Mouse (Mus musculus) T-helper 17 cell (primary cell): ENCODE data around the gene Greb1.

Experiments used
- in situ Hi-C, 2 experiments: fragments of 300-600 bp; cut with MboI, MseI; formaldehyde crosslinking; loops; 1 replicate in 1 of 2; 2 replicates in 1 of 2; pipeline ENCODE4 v1.15.1; 2025; ENCODE audit warnings: high pct_unique_total_duplicates in 2 of 2

Gene Greb1

GRCm38 (mm10) chr12:16800259-16800958 lies at the start of gene Greb1:
Gene Greb1 (minus strand): TSS chr12:16800886.
- in situ Hi-C loops, result loop anchor here (5.0 kb wide), 1 partner anchor 78 kb away; no protein-coding TSS in a partner anchor

- in situ Hi-C loops, result loop anchor here in 1 of 2 experiments (5.0 kb wide), 1 partner anchor 32 kb away; no protein-coding TSS in a partner anchor
These were observed 49.1 kb upstream of the Greb1 start for GRCm38 (mm10) chr12:16849821-16850220.

- in situ Hi-C loops, result loop anchor here in 1 of 2 experiments (5.0 kb wide), 1 partner anchor 34 kb away; no protein-coding TSS in a partner anchor
These were observed 47.8 kb upstream of the Greb1 start for GRCm38 (mm10) chr12:16848501-16848900.

DNA sequence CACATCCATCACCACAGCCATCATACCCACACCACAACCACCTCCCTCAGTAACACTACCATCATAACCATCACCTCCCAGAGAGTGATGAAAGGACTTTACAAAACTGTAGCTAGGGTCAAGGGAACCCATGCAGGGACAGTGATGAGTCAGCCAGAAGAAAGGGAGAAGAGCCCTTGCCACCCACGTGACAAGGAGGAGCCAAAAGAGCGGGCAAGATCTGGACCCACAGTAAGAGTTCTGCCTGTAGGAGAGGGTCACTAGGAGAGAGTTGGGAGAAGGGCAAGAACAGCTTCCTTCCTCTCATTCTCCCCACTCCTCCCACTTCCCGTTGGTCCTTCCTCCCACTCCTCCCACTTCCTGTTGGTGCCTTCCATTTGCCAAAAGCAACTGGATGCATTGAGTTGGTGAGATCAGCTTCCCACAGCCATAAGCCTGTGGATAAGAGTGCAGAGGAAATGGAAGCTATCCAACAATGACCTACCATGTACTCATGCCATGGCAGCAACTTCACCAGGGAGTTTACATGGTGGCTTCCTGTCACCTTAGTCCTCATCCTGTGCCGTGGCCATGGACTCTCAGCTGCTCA lies 46.6 kb upstream of the Greb1 start:
- in situ Hi-C loops, result loop anchor here in 1 of 2 experiments (5.0 kb wide), 1 partner anchor 35 kb away; no protein-coding TSS in a partner anchor

GRCm38 (mm10) chr12:16844623-16845592 lies 44.2 kb upstream of the Greb1 start:
- in situ Hi-C loops, result loop anchor here in 1 of 2 experiments (5.0 kb wide), 1 partner anchor 37 kb away; no protein-coding TSS in a partner anchor

DNA sequence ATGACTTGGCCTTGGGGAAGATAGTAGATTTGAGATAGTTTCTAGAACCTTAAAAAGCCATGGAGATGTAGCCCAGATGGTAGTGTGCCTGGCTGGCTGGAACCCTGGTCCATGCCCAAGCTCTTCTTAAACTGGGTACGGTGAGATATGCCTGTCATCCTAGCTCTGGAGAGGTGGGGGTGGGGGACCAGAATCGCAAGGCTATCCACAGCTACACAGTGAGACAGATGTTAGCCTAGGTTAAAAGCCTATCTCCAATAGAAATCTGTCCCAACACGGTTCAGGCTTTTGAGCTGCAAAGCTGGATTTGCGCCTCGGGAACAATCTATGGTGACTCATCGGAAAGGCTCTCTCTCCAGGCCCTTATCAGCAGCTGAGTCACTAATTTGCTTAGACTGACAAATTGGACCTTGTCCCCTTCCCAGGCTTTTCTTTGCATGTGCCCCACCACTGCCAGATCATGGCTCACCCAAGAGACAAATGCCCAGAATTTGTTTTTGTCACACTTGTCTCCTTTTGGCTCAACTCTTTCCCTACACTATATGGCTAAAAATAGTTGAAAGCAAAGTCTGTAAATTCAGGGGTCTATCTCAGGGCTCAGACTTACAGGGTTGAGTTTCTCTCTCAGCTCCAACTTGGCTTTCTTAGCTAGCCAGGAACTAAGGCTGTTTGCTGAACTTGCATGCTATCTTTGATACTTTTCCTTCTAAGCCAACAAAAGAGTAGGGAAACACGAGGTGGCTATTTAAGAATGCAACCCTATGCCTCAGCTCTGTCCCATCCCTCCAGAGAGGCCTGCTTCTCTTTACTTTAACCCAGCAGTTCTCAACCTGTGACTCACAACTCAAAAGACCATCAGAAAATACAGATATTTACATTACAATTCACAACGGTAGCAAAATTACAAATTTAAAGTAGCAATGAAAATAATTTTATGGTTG lies 40.4 kb upstream of the Greb1 start:
- in situ Hi-C loops, result no loop called here

- in situ Hi-C loops, result no loop called here
These were observed 37.1 kb upstream of the Greb1 start for GRCm38 (mm10) chr12:16837766-16838165.

- in situ Hi-C loops, result no loop called here
These were observed 35.5 kb upstream of the Greb1 start for GRCm38 (mm10) chr12:16836188-16836587.

DNA sequence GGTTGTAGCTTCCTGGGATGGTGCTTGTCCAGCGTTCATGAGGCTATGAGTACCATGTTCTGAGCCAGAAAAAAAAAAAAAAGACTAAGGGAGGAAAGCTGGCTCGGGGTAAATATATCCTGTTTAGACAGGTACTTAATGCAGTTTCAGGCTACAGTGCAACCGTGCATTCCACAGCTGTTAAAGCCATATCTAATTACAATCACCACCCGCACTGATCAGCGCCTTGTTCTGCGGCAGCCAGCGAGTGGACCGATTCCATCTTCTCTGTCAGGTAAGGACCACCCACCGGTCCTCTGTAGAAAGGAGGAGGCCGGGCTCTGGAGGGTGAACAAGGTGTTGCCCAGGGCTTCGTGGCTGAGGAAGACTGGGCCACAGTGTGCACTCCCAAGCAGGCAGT lies 34.0 kb upstream of the Greb1 start:
- in situ Hi-C loops, result no loop called here

- in situ Hi-C loops, result no loop called here
These were observed 30.4 kb upstream of the Greb1 start for GRCm38 (mm10) chr12:16831071-16831470.

- in situ Hi-C loops, result no loop called here
These were observed 29.1 kb upstream of the Greb1 start for GRCm38 (mm10) chr12:16829785-16830184.

DNA sequence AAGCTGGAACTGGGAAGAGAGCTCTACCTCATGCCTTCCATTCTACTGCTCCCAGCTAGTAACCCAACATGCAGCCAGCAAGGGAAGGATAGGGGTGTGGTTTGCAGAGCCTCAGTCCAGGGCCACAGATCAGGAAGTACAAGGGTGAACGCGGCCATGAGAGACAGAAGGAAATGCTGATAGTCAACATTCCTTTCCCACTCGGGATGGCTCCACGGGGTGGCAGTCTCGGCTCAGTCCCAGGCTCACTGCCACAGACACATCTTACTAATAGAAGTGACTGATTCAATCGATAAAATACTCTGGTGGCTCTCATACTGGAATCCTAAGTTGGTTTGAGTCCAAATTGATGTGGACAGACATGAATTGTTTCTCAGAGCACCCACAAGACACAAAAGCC lies 27.8 kb upstream of the Greb1 start:
- in situ Hi-C loops, result no loop called here

DNA sequence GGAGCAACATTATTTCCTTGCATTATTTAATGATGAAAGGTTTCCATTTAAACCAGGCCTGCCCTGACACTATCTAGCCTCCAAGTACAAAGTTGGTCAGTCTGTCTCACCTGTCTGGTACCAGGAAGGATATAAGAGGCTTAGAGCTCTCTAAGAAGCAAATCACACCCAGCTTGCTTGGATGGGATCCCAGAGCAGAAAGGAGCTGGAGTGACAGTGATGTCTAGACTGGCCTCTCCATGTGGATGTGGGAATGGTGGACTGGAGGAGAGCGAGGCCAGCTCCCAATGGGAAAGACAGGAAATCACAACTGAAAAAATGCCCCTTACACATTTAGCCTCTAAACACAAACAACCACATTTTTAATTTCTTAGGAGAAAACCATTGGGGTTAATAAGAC lies 23.0 kb upstream of the Greb1 start:
- in situ Hi-C loops, result no loop called here

GRCm38 (mm10) chr12:16822181-16822734 lies 21.6 kb upstream of the Greb1 start:
- in situ Hi-C loops, result no loop called here

DNA sequence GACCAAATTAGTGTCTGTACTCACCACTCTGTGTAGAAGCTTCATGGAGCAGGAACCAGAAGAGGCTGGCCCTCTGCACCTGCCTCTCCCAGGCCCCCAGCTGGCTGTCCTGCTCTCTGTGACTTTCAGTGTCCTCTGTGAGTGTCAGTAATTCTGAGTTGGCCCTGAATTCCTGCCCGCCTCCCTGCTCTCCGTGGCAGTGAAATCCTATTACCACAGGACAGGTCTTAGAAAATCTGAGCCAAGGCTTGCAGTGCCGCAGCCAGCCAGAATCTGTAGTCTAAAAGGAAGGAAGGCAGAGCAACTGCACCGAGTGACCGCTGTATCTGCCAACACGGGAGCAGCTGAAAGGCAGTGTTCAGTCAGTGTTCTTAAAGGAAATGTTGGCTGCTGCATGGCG lies 20.1 kb upstream of the Greb1 start:
- in situ Hi-C loops, result no loop called here

DNA sequence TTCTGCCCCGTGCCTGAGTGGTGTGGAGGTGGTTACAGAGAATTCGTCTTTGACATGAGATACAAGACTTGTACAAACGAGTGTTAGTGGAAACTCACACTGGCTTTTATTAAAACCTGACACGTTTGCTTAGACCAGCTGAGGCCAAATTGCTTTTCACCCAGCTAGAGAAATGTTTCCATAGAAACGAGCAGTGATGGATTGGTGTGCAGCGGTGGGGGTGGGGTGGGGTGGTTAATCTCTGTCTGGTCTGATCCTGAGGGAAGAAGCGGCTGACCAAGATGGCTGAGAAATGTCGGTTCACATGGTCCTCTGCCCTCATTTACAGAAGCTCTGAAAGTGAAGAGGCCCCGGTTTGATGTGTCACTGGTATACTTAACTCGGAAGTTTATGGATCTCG lies 17.8 kb upstream of the Greb1 start:
- in situ Hi-C loops, result loop anchor here (10.0 kb wide), 3 partner anchors 176 to 906 kb away; no protein-coding TSS in a partner anchor

DNA sequence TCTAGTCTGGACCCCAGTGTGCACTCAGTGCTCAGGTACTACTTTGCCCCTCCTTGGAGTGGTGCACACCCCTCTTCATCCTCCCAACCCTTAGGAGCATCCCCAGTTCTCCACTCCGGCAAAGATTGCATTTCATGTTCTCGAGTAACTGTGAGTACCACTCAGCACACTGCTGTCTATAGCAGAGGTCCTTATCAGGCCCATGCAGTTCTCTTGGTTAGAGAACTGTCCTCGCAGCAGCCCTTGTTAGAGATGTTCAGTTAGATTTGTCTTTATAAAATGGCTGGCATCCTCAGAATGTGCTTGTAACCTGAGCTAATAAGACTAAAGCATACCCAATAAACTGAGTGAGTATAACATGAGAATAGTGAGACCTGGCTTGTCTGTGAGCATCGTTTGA lies 16.5 kb upstream of the Greb1 start:
- in situ Hi-C loops, result loop anchor here (10.0 kb wide), 3 partner anchors 178 to 908 kb away; no protein-coding TSS in a partner anchor

DNA sequence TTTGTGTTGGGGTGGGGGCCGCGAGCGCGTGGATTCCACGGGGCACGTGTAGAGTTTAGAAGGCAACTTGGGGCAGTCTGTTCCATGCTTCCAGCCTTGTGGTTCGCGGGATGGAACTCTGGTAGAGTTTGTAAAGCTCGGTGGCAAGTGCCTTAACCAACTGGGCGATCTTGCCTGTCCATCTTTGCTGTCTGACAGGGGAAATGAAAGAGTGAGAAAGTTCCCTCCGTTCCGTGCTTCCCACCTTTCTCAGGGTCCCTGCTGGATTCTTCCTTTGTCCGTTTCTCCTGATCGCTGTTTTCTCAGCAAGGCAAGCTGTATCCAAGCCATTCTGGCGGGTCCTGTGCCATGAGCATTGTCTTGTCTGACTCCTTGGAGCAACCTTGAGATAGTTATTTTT lies 10.8 kb upstream of the Greb1 start:
- in situ Hi-C loops, result loop anchor here (5.0 to 10.0 kb wide), 6 partner anchors 81 to 913 kb away; partner anchors contain the start of genes Pqlc3 (in 1 of the 2) and Rock2 (in 1 of the 2)

DNA sequence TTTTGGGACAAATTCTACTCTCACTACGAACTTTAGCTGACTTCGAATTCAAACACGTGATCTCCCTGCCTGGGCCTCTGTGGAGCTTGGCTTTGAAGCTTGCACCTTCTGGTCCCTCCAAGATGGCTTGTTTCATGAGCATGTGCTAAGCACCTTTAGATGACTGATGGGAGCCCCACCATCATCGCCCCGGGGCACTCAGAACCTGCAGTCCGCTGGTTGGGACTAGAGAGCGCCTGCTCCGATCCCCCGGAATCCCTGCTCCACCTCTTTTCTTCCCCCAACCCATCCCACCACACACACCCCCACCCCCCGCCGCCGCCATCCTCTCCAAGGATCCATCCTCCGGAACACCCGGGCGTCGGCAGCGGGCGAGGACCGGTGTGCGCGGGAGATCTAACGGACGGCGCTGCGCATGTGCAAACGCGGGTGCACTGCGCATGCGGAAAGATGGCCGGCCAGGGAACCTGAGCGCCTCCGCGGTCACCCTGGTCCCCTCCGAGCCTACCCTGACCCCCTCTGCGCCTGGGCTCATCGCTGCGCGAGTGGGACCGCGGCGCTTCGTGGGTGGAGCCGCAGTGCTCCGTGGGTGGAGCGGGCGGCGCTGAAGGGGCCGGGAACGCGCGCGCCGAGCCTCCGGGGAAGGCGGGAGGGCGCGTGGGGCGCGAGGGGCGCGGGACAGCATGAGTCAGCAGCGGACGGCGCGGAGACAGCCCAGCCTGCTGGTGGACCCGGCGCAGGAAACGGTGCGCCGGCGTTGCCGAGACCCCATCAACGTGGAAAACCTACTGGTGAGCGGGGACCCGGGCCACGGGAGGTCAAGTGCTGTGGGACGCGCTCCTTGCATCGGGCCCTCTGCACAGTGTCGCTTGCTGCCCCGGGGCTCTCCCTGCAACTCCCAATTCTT lies 10.1 kb upstream of the Greb1 start, which contains the start of gene E2f6:
Gene E2f6 (plus strand): TSS at position 439 of the 907 bp plus-strand sequence.
- in situ Hi-C loops, result loop anchor here (5.0 to 10.0 kb wide), 6 partner anchors 82 to 914 kb away; partner anchors contain the start of genes Pqlc3 (in 1 of the 2) and Rock2 (in 1 of the 2)
